Mouse (Mus musculus): ENCODE data around the gene Tsc22d3. TPM values are rescaled to one million over a fixed set of nuclear protein-coding genes. Genes with fewer than 3 reads are reported as not detected.
"Not testable (repeated sequence)": the region's sequence is repeated elsewhere in the genome, so short reads cannot be mapped to it uniquely, and the experiment has no call there.

Tsc22d3 gene
- polyA plus RNA-seq, 1 experiment from 2014 or later, result 190 TPM

- no peak overlapping the region for H3K4me3 ChIP-seq
- whole genome bisulfite sequencing, result 57% methylated on average over 6 of the region's 6 CpGs
- no peak overlapping the region for H3K4me2 ChIP-seq
- H3K27me3 ChIP-seq, result peaks cover 4% of the 10 kb centered on the region; the same call in 1 of the 2 replicates
- no peaks in the 10 kb centered on the region for H3K36me3 ChIP-seq
- H3K9me3 ChIP-seq (replicated peaks), result no peaks in the 10 kb centered on the region
- H3K9ac ChIP-seq, result no peak overlapping the region
- H3K4me1 ChIP-seq (replicated peaks), result peaks cover 11% of the 10 kb centered on the region
- no peak overlapping the region for H3K27ac ChIP-seq
- ATAC-seq (replicated peaks; ENCODE audit: insufficient number of reproducible peaks, insufficient read depth, low FRiP score, low read depth), result no peak
Measured at GRCm38 (mm10) chrX:140509817-140510216, 90.6 kb downstream of the Tsc22d3 start.

GRCm38 (mm10) chrX:140508791-140509190 is 91.7 kb downstream of the Tsc22d3 start:
- not testable (repeated sequence) for H3K4me2 ChIP-seq; H3K9me3 ChIP-seq (replicated peaks); H3K4me3 ChIP-seq; ATAC-seq (replicated peaks; ENCODE audit: insufficient number of reproducible peaks, insufficient read depth, low FRiP score, low read depth); H3K9ac ChIP-seq; H3K27ac ChIP-seq; H3K27me3 ChIP-seq; H3K36me3 ChIP-seq
- peaks cover 14% of the 10 kb centered on the region for H3K4me1 ChIP-seq (replicated peaks)
- WGBS, result 91% methylated on average over 4 of the region's 4 CpGs

DNA sequence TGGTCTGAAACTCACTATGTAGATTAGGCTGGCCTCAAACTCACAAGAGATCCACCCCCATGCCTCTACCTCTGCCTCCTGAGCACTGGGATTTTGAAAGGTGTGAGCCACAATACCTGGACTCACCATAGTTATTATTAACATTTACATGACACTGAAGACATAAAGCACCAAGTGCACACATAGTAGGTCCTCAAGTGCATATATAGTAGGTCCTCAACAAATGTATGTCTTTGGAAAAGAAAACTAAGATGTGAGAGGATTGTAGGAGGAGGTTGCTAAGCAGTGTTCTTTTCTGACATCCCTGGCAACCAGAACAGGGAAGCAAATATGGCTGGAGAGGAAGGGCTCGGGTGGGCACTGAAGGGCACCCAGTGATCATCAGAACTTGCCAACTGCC is 93.1 kb downstream of the Tsc22d3 start:
- Histone ChIP-seq H3K27me3 (no peaks in the 10 kb centered on the region; the same call in 1 of the 2 replicates), H3K27ac (no peak overlapping the region), H3K4me2 (no peak overlapping the region), H3K4me3 (no peak overlapping the region), H3K4me1 (replicated peaks) (peaks cover 14% of the 10 kb centered on the region), H3K36me3 (no peaks in the 10 kb centered on the region), H3K9ac (no peak overlapping the region), H3K9me3 (replicated peaks) (no peaks in the 10 kb centered on the region)
- ATAC-seq (replicated peaks; ENCODE audit: insufficient number of reproducible peaks, insufficient read depth, low FRiP score, low read depth), result no peak
- 67% methylated on average over 1 of the region's 1 CpGs for WGBS

GRCm38 (mm10) chrX:140506436-140507180 is 93.9 kb downstream of the Tsc22d3 start:
- Histone ChIP-seq H3K4me3 (no peak overlapping the region), H3K27me3 (no peaks in the 10 kb centered on the region), H3K9me3 (replicated peaks) (no peaks in the 10 kb centered on the region), H3K4me2 (no peak overlapping the region), H3K4me1 (replicated peaks) (peaks cover 16% of the 10 kb centered on the region), H3K36me3 (no peaks in the 10 kb centered on the region), H3K27ac (no peak overlapping the region), H3K9ac (no peak overlapping the region)
- ATAC-seq (replicated peaks; ENCODE audit: insufficient number of reproducible peaks, insufficient read depth, low FRiP score, low read depth), result no peak
- WGBS, result 79% methylated on average over 6 of the region's 6 CpGs

DNA sequence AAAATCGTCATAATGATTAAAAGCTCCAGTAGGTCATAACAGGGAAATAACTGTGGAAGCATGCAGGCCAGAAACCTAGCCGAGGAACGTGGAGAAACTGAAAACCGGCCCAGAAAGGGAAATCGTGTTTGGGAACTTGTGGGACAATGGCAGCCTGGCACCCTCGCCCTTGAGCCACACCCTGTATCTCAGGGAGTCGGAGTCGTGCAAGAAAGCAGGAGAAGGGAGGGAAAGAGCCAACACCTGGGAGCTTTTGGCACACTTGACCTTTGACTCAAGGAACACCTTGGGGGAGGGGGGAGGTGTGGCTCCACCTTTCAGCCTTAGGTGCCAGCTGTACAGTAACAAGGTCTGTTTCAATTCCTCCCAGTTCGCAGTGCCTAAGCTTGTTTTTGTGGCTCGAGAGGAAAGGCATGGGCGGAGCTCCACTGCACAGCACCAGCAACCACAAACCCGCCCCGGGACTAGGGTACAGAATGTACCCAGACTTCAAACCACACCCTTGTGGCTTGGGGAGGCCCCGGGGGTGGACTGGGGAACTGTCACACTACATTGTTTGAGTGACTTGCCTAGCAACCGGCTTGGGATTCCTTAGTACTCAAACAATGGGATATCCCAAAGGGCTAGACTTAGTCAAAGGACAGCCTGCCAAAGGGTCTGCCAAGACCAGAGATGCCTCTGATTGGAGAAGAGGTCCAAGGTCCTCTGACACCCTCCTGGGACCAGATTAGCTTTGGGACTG is 94.8 kb downstream of the Tsc22d3 start:
- ATAC-seq (replicated peaks; ENCODE audit: insufficient number of reproducible peaks, insufficient read depth, low FRiP score, low read depth), result peak; percentile 68; the same call in 1 of the 2 replicates
- Histone ChIP-seq H3K27ac (no peak overlapping the region), H3K9ac (no peak overlapping the region), H3K36me3 (no peaks in the 10 kb centered on the region), H3K9me3 (replicated peaks) (no peaks in the 10 kb centered on the region), H3K4me3 (no peak overlapping the region), H3K4me1 (replicated peaks) (peaks cover 10% of the 10 kb centered on the region), H3K4me2 (no peak overlapping the region), H3K27me3 (no peaks in the 10 kb centered on the region)
- WGBS, result 55% methylated on average over 15 of the region's 15 CpGs

GRCm38 (mm10) chrX:140503905-140504304 is 96.6 kb downstream of the Tsc22d3 start:
- Histone ChIP-seq H3K27me3 (peaks cover 4% of the 10 kb centered on the region; the same call in 1 of the 2 replicates), H3K4me1 (replicated peaks) (peaks cover 8% of the 10 kb centered on the region; the same call in 1 of the 2 replicates), H3K4me3 (no peak overlapping the region), H3K9ac (no peak overlapping the region), H3K4me2 (no peak overlapping the region), H3K27ac (no peak overlapping the region), H3K36me3 (no peaks in the 10 kb centered on the region), H3K9me3 (replicated peaks) (no peaks in the 10 kb centered on the region)
- WGBS, result 13% methylated on average over 7 of the region's 7 CpGs
- 0 out of 2 replicates have a peak, but pooled peaks have one; percentile 72 for ATAC-seq (replicated peaks; ENCODE audit: insufficient number of reproducible peaks, insufficient read depth, low FRiP score, low read depth)

GRCm38 (mm10) chrX:140501401-140502301 is 98.8 kb downstream of the Tsc22d3 start:
- H3K9ac ChIP-seq, result no peak overlapping the region
- H3K27me3 ChIP-seq, result peaks cover 4% of the 10 kb centered on the region; the same call in 1 of the 2 replicates
- 36% methylated on average over 9 of the region's 9 CpGs for WGBS
- H3K4me1 ChIP-seq (replicated peaks), result peaks cover 8% of the 10 kb centered on the region; the same call in 1 of the 2 replicates
- no peaks in the 10 kb centered on the region for H3K9me3 ChIP-seq (replicated peaks)
- ATAC-seq (replicated peaks; ENCODE audit: insufficient number of reproducible peaks, insufficient read depth, low FRiP score, low read depth), result no peak
- no peaks in the 10 kb centered on the region for H3K36me3 ChIP-seq
- no peak overlapping the region for H3K4me3 ChIP-seq
- H3K4me2 ChIP-seq, result 0 out of 2 replicates have a peak overlapping the region, but pooled peaks have one; percentile 2
- no peak overlapping the region for H3K27ac ChIP-seq

GRCm38 (mm10) chrX:140500306-140500705 is 100.2 kb downstream of the Tsc22d3 start:
- H3K27me3 ChIP-seq, result peaks cover 4% of the 10 kb centered on the region; the same call in 1 of the 2 replicates
- no peaks in the 10 kb centered on the region for H3K9me3 ChIP-seq (replicated peaks)
- WGBS, result 49% methylated on average over 5 of the region's 5 CpGs
- H3K27ac ChIP-seq, result no peak overlapping the region
- H3K36me3 ChIP-seq, result no peaks in the 10 kb centered on the region
- no peak overlapping the region for H3K4me3 ChIP-seq
- H3K9ac ChIP-seq, result no peak overlapping the region
- peaks cover 8% of the 10 kb centered on the region; the same call in 1 of the 2 replicates for H3K4me1 ChIP-seq (replicated peaks)
- ATAC-seq (replicated peaks; ENCODE audit: insufficient number of reproducible peaks, insufficient read depth, low FRiP score, low read depth), result no peak
- no peak overlapping the region for H3K4me2 ChIP-seq

DNA sequence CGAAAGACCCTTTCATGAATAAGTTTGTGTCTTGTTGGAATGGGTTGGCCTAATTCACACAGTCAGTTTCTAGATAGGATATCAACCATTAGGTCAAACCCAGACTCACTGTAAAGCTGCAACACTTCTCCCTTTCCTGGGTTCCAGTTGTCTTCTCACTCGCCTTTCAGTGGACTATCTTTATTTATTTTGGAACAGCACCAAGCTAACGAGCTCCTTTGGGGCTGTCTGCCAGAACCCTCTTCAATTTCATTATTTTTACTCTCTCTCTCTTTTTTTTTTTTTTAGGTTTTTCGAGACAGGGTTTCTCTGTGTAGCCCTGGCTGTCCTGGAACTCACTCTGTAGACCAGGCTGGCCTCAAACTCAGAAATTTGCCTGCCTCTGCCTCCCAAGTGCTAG is 102.0 kb downstream of the Tsc22d3 start:
- H3K9ac ChIP-seq; H3K36me3 ChIP-seq; H3K27me3 ChIP-seq; H3K4me3 ChIP-seq; H3K27ac ChIP-seq; H3K9me3 ChIP-seq (replicated peaks); H3K4me2 ChIP-seq; ATAC-seq (replicated peaks; ENCODE audit: insufficient number of reproducible peaks, insufficient read depth, low FRiP score, low read depth); H3K4me1 ChIP-seq (replicated peaks): not testable (repeated sequence)
- 45% methylated on average over 4 of the region's 4 CpGs for WGBS

DNA sequence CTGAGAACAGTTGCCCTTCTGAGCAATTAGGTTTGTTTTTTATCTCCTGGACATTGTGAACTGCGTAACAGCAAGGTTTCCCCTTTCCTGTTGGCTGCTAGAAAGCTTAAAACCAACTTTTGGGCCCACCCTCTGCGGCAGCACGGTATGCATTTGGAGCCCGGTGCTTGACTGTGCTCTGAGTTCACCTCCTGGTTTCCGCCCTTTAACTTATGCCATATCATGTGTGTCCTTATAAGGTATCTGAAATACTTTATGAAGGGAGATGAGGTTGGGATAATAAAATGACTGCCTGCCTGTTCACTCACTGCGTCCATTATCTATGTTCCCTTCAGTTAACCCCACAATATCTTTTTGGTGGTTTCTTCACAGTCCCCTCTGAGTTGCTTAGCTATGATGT is 106.3 kb downstream of the Tsc22d3 start:
- no peaks in the 10 kb centered on the region for H3K9me3 ChIP-seq (replicated peaks)
- no peaks in the 10 kb centered on the region for H3K27me3 ChIP-seq
- H3K4me3 ChIP-seq, result no peak overlapping the region
- H3K4me2 ChIP-seq, result no peak overlapping the region
- H3K36me3 ChIP-seq, result no peaks in the 10 kb centered on the region
- 68% methylated on average over 6 of the region's 6 CpGs for WGBS
- no peak overlapping the region for H3K9ac ChIP-seq
- 0 out of 2 replicates have a peak, but pooled peaks cover 2% of the 10 kb centered on the region for H3K4me1 ChIP-seq (replicated peaks)
- no peak overlapping the region for H3K27ac ChIP-seq
- ATAC-seq (replicated peaks; ENCODE audit: insufficient number of reproducible peaks, insufficient read depth, low FRiP score, low read depth), result no peak
